Mouse (Mus musculus) embryonic fibroblast, embryonic 13.5 days (primary cell): Measurements from ENCODE around the gene 4930503E14Rik. TPM values are rescaled to one million over a fixed set of nuclear protein-coding genes. Genes with fewer than 3 reads are reported as not detected.
"Not testable (repeated sequence)": the region's sequence is repeated elsewhere in the genome, so short reads cannot be mapped to it uniquely, and the experiment has no call there.

Experiments used
- H3K27ac ChIP-seq: 2 replicates; pipeline ENCODE4 v1.5.1; 2012; ENCODE audit warnings: low read length, control low read depth, inconsistent platforms; ENCODE audit not compliant: insufficient read depth
- H3K4me1 ChIP-seq: 2 replicates; pipeline ENCODE4 v1.6.1; 2011; ENCODE audit warnings: low read length; ENCODE audit not compliant: control insufficient read depth, insufficient read depth
- H3K4me3 ChIP-seq: 2 replicates; pipeline ENCODE4 v1.5.1; 2011; ENCODE audit warnings: mild to moderate bottlenecking, control low read depth, low read length; ENCODE audit not compliant: insufficient read depth
- CTCF ChIP-seq: IDR thresholded peaks from 2 replicates; pipeline ENCODE4 v1.5.1; 2011; ENCODE audit warnings: mild to moderate bottlenecking, control low read depth, low read length, moderate library complexity, borderline replicate concordance; ENCODE audit not compliant: insufficient read depth
- POLR2A ChIP-seq: IDR thresholded peaks from 2 replicates; pipeline ENCODE4 v1.6.1; 2011; ENCODE audit warnings: low read depth, mild to moderate bottlenecking, control low read depth, low read length, moderate library complexity
- polyA plus RNA-seq: library from polyadenylated mRNA; stranded (reverse); fragments of >200 nt; gene quantifications from 2 replicates; pipeline ENCODE4 v1.2.4, GENCODE M21; 2011; ENCODE audit warnings: low read depth; ENCODE audit not compliant: missing spikeins, insufficient read length

The 4930503E14Rik gene
- polyA plus RNA-seq: not detected in 2 replicates

DNA sequence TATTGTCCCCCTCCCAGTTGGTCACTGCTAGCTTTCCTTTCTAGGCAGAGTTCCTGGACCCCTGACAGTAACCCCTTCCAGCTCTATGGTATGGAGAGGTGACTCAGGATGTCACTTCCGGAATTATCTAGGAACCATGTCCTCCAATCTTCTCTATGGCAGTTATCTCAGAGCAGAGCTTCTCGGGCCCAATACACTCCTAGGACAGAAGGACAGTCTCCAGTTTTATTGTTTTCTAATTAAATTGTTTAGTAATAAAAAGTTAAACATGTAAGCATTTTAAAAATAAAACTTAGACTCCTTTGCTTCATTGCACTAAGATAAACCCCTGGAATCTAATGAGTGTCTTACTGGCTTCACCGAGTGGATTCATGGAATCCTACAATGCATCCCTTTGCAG, at the start of gene 4930503E14Rik:
Gene 4930503E14Rik (minus strand): TSS at position 101 of the 400 bp plus-strand sequence.
- not testable (repeated sequence) for H3K4me1 ChIP-seq, H3K27ac ChIP-seq, H3K4me3 ChIP-seq

DNA sequence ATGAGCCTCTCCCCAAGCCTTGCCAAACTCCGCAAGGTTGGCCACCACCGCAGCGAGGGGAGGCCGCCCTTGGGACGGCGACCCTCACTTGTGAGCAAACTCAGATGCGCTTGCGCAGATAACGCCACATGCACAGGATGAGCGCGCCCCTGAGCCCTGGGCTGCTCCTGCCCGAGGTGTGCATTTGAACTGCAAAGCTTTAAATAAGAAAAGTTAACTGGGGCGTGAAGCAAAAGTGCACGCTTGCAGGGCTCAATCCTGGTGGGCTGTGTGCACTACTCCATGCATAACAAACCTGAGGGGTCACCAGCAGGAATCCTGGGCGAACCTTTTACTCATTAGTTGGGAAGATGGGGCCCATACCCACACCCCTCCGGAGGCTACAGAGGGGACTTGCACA, 35.0 kb upstream of the 4930503E14Rik start:
- H3K4me3 ChIP-seq: no peak overlapping the region
- H3K4me1 ChIP-seq: no peaks in the 10 kb centered on the region
- TF ChIP-seq CTCF (no peak), POLR2A (no peak)
- H3K27ac ChIP-seq: no peak overlapping the region

DNA sequence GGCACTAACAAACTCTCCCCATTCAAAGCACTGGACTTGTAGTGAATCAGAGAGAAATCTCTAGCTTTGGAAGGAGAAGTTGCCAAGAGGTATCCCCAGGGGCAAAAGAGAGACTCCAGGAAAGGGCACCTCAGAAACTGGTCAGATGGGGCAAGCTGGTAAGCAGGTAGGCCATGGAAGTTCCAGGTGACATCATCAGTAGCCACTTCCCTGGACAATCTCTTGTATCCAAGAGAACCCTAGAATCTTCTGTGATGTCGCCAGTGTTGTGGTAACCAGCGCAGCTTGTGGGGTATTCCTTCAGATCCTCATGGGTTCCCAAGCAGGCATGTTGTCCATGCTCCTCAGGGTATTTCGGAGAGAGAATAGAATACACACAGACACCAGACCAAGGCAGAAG, 15.7 kb downstream of the 4930503E14Rik start, which contains the start of gene Gm8212:
Gene Gm8212 (plus strand): TSS at position 301 of the 400 bp plus-strand sequence.
- not testable (repeated sequence) for H3K4me1 ChIP-seq

GRCm38 (mm10) chr14:44123551-44123950, 89.5 kb downstream of the 4930503E14Rik start, which contains the start of gene Gm3327:
Gene Gm3327, plus strand, starts transcription at chr14:44123851.
- not testable (repeated sequence) for H3K27ac ChIP-seq, H3K4me1 ChIP-seq, H3K4me3 ChIP-seq

More for the DNA sequence above, 15.7 kb downstream of the 4930503E14Rik start, which contains the start of gene Gm8212:
- not testable (repeated sequence) for H3K4me3 ChIP-seq, H3K27ac ChIP-seq

Other genes starting within 250 kb of the 4930503E14Rik start
- not detected in 2 replicates for gene Ang6, start 211.0 kb downstream of the 4930503E14Rik start, polyA plus RNA-seq
- not detected in 2 replicates for gene Ear2, start 110.6 kb downstream of the 4930503E14Rik start, polyA plus RNA-seq
- not detected in 2 replicates for gene Gm3327, start 89.4 kb downstream of the 4930503E14Rik start, polyA plus RNA-seq
- gene Gm8212, start 15.6 kb downstream of the 4930503E14Rik start, polyA plus RNA-seq: not detected in 2 replicates
- not detected in 2 replicates for gene Gm8220, start 72.3 kb upstream of the 4930503E14Rik start, polyA plus RNA-seq
- not detected in 2 replicates for gene Gm5930, start 125.3 kb upstream of the 4930503E14Rik start, polyA plus RNA-seq
- gene Gm8229, start 152.1 kb upstream of the 4930503E14Rik start, polyA plus RNA-seq: not detected in 2 replicates
- gene Gm3371, start 197.4 kb upstream of the 4930503E14Rik start, polyA plus RNA-seq: not detected in 2 replicates
- gene Gm8232, start 220.4 kb upstream of the 4930503E14Rik start, polyA plus RNA-seq: not detected in 2 replicates